18 mouse cellular contexts compared by ENCODE assay signal in genomic region chr3:53620355-53620754, GRCm38 (mm10). TPM values are rescaled to one million over a fixed set of nuclear protein-coding genes. Genes with fewer than 3 reads are reported as not detected.
"Had no signal": no experiment of that assay in that cellular context is flagged by ENCODE, and none has a peak within 500 bp of the region (broad histone marks: within the 10 kb centered on the region; RNA-seq: fewer than 3 reads in every experiment).

No protein-coding gene starts in this region.

- H3K4me2 ChIP-seq: limb, embryonic 13.5 days; midbrain, embryonic 11.5 days; midbrain, embryonic 15.5 days; neural tube, embryonic 13.5 days had no signal

- H3K4me1 ChIP-seq: megakaryocyte, embryonic 14.5 days; midbrain, embryonic 15.5 days had no signal

- H3K36me3 ChIP-seq: limb, embryonic 13.5 days; midbrain, embryonic 15.5 days; neural tube, embryonic 13.5 days had no signal

- DNase-seq: kidney, adult 2 months; kidney, postnatal 14 days; left cerebral cortex, postnatal 4 days; lung, adult 18-20 months; retina, postnatal 1 day; right cerebral cortex, postnatal 4 days; spleen, adult 18-20 months; thymus, adult 2 months; thymus, postnatal 25 days had no signal

- H3K27ac ChIP-seq: limb, embryonic 13.5 days; liver, embryonic 14.5 days; macrophage; midbrain, embryonic 15.5 days; neural tube, embryonic 13.5 days had no signal

- H3K4me3 ChIP-seq: limb, embryonic 13.5 days; megakaryocyte, embryonic 14.5 days; midbrain, embryonic 15.5 days; neural tube, embryonic 13.5 days had no signal

- ATAC-seq: lung, postnatal 0 days; midbrain, embryonic 15.5 days had no signal

- H3K9ac ChIP-seq: limb, embryonic 13.5 days; liver, embryonic 14.5 days; midbrain, embryonic 15.5 days; neural tube, embryonic 13.5 days had no signal

- H3K27me3 ChIP-seq: limb, embryonic 13.5 days; megakaryocyte, embryonic 14.5 days; midbrain, embryonic 15.5 days; neural tube, embryonic 13.5 days had no signal

- H3K9me3 ChIP-seq: limb, embryonic 13.5 days; midbrain, embryonic 15.5 days; neural tube, embryonic 13.5 days had no signal

RNA-seq across cellular contexts. Expression of gene Frem2, which starts 36.8 kb away (rescaled TPM):
- total RNA-seq: monocyte, adult 5-6 weeks had no signal
- polyA plus RNA-seq: macrophage had no signal
